Mouse (Mus musculus): ENCODE results near the gene Fjx1. TPM values are rescaled to one million over a fixed set of nuclear protein-coding genes. Genes with fewer than 3 reads are reported as not detected.

The Fjx1 gene
- total RNA-seq, 2 experiments from 2014 or later, result 68.4 to 83.1 TPM

GRCm38 (mm10) chr2:102433879-102434278, 18.4 kb downstream of the Fjx1 start:
- DNase-seq (ENCODE audit: low spot score in 2 of 2), result no peak
- intact Hi-C loops (cut with DNase I), result no loop called here

GRCm38 (mm10) chr2:102431084-102431483, 21.2 kb downstream of the Fjx1 start:
- no peak for DNase-seq (ENCODE audit: low spot score in 2 of 2)
- intact Hi-C loops (cut with DNase I), result no loop called here

- no peak for DNase-seq (ENCODE audit: low spot score in 2 of 2)
- intact Hi-C loops (cut with DNase I), result no loop called here
Measured at GRCm38 (mm10) chr2:102427974-102428373, 24.3 kb downstream of the Fjx1 start.

GRCm38 (mm10) chr2:102426434-102426833, 25.9 kb downstream of the Fjx1 start:
- DNase-seq (ENCODE audit: low spot score in 2 of 2), result no peak
- intact Hi-C loops (cut with DNase I), result no loop called here

- DNase-seq (ENCODE audit: low spot score in 2 of 2), result no peak
- intact Hi-C loops (cut with DNase I), result no loop called here
Measured at GRCm38 (mm10) chr2:102416149-102416743, 36.1 kb downstream of the Fjx1 start.

- intact Hi-C loops (cut with DNase I), result no loop called here
- no peak for DNase-seq (ENCODE audit: low spot score in 2 of 2)
Measured at GRCm38 (mm10) chr2:102412738-102413137, 39.6 kb downstream of the Fjx1 start.

- no peak for DNase-seq (ENCODE audit: low spot score in 2 of 2)
- intact Hi-C loops (cut with DNase I), result no loop called here
Measured at GRCm38 (mm10) chr2:102410615-102411014, 41.7 kb downstream of the Fjx1 start.

GRCm38 (mm10) chr2:102409741-102410140, 42.6 kb downstream of the Fjx1 start:
- intact Hi-C loops (cut with DNase I), result no loop called here
- DNase-seq (ENCODE audit: low spot score in 2 of 2), result no peak

- no peak for DNase-seq (ENCODE audit: low spot score in 2 of 2)
- intact Hi-C loops (cut with DNase I), result no loop called here
Measured at GRCm38 (mm10) chr2:102407363-102408184, 44.7 kb downstream of the Fjx1 start, which contains the start of gene Trim44. Gene Trim44 (minus strand): TSS chr2:102407828.

GRCm38 (mm10) chr2:102406324-102407304, 45.7 kb downstream of the Fjx1 start:
- DNase-seq (ENCODE audit: low spot score in 2 of 2), result no peak
- intact Hi-C loops (cut with DNase I), result no loop called here

GRCm38 (mm10) chr2:102403982-102404381, 48.3 kb downstream of the Fjx1 start:
- intact Hi-C loops (cut with DNase I), result loop anchor here (5.0 kb wide), 1 partner anchor 497 kb away; no protein-coding TSS in a partner anchor
- DNase-seq (ENCODE audit: low spot score in 2 of 2), result no peak

- intact Hi-C loops (cut with DNase I), result loop anchor here (5.0 kb wide), 1 partner anchor 496 kb away; no protein-coding TSS in a partner anchor
- no peak for DNase-seq (ENCODE audit: low spot score in 2 of 2)
Measured at GRCm38 (mm10) chr2:102403306-102403705, 49.0 kb downstream of the Fjx1 start.

GRCm38 (mm10) chr2:102401352-102401692, 51.0 kb downstream of the Fjx1 start:
- intact Hi-C loops (cut with DNase I), result loop anchor here (5.0 kb wide), 1 partner anchor 494 kb away; no protein-coding TSS in a partner anchor
- no peak for DNase-seq (ENCODE audit: low spot score in 2 of 2)

- peak; percentile 90 to 96 for DNase-seq (ENCODE audit: low spot score in 2 of 2)
- intact Hi-C loops (cut with DNase I), result loop anchor here (1.0 to 5.0 kb wide), 2 partner anchors 50 to 493 kb away; no protein-coding TSS in a partner anchor
Measured at GRCm38 (mm10) chr2:102400605-102401351, 51.5 kb downstream of the Fjx1 start.

GRCm38 (mm10) chr2:102399864-102400604, 52.3 kb downstream of the Fjx1 start:
- intact Hi-C loops (cut with DNase I), result loop anchor here (1.0 to 5.0 kb wide), 2 partner anchors 50 to 493 kb away; no protein-coding TSS in a partner anchor
- DNase-seq (ENCODE audit: low spot score in 2 of 2), result no peak
